Mouse (Mus musculus) heart, postnatal 36 days (tissue): ENCODE results near the gene Sat2. TPM values are rescaled to one million over a fixed set of nuclear protein-coding genes. Genes with fewer than 3 reads are reported as not detected.

Experiments
- DNase-seq, 2 experiments: peaks; one replicate each; pipeline ENCODE4 v3.0.0; 2021 to 2022
- intact Hi-C: fragments of 180-260 bp; cut with DNase I; formaldehyde crosslinking; loops from one replicate; pipeline ENCODE4 v1.15.1; 2025
- total RNA-seq, 2 experiments: library from RNA; stranded (reverse); gene quantifications; 2 replicates each; pipeline ENCODE4 v1.2.3; 2021

Sat2 gene
- total RNA-seq, 2 experiments from 2014 or later = 3.7 to 4.1 TPM

DNA sequence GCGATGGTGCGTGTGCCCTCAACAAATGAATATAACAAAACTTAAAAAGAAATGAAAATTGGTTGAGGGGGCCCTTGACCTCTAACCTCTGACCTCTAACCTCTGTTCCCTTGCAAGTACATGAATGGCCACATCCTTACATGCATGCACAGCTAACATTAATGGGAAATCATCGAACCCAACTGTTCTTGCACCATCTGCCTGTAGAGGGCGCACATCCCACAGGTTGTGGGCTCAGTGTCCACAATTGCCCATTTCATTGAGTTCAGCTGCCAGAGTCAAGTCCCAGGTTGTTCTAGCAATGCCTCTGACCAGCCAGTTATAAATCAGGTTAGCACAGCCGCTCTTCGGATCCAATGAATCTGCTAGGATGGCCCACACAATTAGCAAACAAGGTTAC, 6.5 kb downstream of the Sat2 start:
- intact Hi-C loops = loop anchor here (1.0 kb wide), 1 partner anchor 29 kb away; no protein-coding TSS in a partner anchor
- peak; percentile 73 to 82 for DNase-seq

DNA sequence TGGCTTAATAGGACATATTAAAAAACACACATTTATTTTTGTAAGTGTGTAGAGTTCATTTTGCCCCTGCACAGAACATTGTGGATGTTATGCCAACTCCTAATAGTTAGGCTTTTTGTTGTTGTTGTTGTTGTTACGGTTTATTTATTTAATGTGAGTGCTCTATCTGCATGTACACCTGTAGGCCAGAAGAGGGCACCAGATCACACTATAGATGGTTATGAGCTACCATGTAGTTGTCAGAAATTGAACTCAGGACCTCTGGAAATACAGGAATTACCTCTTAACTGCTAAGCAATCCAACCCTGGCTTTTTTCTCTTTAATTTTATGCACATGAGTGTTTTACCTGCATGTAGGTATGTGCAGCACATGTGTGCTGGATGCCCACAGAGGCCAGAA, 8.0 kb downstream of the Sat2 start:
- intact Hi-C loops = no loop called here
- no peak for DNase-seq

DNA sequence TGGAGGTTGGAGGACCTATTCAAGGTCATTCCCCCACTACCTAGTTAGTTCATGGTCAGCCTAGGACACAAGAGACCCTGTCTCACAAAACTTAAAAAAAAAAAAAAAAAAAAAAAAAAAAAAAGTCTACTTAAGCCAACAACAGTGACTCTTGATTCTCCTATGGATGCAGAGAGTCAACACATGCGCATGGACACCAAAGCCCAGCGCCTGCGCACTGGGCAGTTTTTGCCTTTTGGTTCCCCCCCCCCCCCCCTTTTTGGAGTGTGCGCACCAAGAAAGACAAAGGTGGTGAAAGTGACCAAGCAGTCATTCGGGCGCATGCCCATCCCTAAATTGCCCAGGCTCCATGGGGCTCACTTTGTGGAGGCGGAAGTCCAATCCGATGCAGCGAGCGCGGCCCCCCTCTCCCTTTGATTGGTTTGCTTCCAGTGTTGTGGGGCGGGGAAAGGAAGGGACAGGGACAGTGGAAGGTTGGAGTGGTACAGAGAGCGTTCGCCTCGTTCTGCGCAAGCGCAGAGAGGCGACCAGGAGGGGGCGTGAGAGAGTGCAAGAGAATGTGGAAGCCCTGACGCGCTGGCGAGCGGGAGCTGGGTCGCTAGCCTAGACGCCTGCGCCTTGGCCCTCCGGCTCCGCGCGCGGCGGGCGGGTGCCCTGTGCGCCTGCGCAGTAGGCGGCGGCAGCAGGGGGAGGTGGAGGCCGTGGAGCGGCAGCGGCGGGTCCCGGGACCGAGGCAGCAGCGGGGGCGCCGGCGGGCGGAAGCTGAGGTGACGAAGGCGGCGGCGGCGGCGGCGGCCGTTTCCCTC, 10.7 kb downstream of the Sat2 start, which contains the start of gene Fxr2:
TSS of gene Fxr2 (plus strand) at position 707 of the 806 bp plus-strand sequence.
- intact Hi-C loops = no loop called here
- peak; percentile 100 for DNase-seq

DNA sequence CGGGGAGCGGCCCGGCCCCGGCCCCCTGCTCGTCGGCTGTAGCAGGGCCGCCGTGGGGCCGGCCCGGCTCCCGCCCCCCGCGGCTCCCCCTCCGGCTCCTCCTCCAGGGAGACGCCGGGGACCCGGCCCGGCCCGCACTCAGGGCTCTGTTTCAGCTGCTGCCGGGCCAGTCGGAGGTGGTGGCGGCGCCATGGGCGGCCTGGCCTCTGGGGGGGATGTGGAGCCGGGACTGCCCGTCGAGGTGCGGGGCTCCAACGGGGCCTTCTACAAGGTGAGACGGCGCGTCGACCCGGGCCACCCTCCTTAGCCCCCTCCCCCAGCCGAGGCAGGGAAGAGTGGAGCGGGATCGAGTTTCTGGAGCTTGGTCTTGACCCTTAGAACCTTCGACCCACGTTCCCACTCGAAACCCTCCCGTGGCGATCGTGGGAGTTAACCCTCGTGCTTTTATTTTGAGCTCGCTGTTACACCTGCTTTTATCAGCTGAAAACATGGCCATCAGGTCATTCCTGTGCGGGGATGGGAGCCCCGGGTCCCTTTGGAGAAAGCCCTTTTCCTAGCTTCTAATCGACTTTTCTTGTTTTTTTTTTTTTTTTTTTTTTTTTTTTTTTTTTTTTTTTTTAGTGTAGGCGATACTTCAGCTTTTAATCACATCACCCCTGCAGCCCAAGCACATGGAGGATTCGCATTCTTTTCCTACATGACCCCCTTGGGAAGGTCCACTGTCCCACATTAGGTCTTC, 11.5 kb downstream of the Sat2 start:
- no peak for DNase-seq
- intact Hi-C loops = no loop called here

DNA sequence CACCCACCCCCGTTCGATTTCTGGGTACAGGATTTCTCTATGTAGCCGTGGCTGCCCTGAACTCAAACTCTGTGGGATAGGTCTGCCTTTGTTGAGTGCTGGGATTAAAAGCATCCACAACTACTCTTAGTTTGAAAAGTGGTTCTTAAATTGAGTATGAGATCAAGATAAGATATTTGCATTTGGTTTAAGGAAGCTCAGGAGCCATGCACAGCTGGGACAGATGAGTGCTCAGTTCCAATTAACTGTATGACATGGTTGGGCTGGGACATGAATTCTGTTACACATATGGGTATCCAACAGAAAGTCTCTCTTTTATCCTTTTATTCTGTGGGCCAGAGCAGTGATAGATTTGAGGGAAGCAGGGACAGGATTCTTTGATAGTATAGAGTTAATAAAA, 13.6 kb downstream of the Sat2 start:
- intact Hi-C loops = no loop called here
- DNase-seq = no peak

DNA sequence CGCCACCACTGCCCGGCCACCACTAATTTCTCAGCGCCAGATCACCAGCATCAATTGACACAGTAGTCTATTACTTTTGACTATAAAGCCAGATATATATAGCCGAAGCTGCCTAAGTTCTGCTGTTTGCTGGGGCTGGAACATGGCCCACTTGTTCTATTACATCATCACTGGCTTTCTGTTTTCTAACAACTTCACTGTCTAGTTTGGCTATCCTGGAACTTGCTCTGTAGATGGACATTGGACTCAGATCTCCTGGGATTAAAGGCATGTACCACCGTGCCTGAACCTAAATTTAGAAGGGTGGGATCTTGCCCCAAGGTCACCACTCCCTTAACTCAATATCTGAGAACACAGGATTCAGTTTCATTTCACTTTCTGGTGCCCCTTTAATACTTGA, 24.0 kb downstream of the Sat2 start:
- DNase-seq = no peak
- intact Hi-C loops = no loop called here

DNA sequence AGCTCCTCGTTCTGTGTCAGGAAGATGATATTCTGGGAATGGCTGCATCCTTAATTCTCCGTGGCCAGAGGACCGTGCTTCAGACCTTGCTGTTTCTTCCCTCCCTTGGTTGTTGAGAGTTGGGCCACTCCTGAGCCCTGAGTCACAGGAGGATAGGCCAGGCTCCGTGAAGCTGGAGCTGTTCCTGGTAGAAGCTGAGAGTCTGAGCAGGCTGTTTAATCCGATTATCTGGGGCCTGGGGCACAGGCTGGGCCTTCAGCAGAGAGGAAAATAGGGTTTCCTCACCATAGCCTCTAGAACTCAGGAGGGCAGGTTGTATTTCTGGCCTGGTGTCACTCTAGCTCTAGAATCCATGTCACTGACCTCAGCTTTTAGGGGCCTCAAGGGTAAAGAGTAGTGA, 31.6 kb downstream of the Sat2 start:
- no peak for DNase-seq
- intact Hi-C loops = no loop called here

DNA sequence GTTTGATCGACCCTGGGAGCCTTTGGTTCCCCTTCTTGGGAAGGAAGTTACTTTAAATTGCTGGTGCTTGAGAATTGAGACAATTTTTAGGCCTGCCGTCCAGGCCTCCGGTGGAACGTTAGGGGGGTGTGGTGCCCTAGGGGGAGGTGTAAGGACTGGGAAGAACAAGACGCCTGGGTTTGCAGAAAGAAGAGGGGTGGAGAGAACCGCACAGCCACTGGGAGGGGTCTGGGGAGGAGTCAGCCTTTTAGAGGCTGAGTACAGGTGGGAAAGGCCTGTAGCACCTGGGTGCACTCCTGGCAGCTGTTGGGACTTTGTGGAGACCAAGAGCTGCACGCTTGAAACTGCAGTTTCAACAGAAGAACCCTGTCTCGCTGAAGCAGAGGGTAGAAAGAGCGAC, 32.9 kb downstream of the Sat2 start:
- intact Hi-C loops = loop anchor here (2.0 kb wide), 1 partner anchor 60 kb away; no protein-coding TSS in a partner anchor
- DNase-seq = no peak

DNA sequence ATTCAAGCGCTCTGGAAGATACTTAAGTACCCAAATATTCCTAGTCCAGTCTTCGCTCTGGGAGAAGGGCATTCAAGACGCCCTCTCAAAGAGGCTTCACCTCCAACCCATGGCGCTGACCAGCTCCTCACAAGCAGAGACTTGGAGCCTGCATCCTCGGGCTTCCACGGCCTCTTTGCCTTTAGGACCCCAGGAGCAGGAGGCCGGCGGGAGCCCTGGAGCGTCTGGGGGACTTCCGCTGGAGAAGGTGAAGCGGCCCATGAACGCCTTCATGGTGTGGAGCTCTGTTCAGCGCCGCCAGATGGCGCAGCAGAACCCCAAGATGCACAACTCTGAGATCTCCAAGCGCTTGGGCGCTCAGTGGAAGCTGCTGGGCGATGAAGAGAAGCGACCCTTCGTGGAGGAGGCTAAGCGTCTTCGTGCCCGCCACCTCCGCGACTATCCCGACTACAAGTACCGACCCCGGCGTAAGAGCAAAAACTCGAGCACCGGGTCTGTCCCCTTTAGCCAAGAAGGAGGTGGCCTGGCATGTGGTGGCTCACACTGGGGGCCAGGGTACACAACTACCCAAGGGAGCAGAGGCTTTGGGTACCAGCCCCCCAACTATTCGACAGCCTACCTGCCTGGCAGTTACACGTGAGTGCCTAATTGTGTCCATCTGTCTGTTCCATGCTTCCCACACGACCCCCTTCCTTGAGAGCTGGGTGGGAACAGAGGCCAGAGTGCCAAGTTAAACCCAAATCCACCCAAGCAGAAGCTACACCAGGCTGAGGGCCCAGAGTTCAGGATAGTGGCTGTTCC, 33.6 kb downstream of the Sat2 start, which contains the start of gene Sox15:
TSS of gene Sox15 (plus strand) at position 51 of the 801 bp plus-strand sequence.
- DNase-seq = peak; percentile 68 to 73
- intact Hi-C loops = loop anchor here (1.0 to 2.0 kb wide), 2 partner anchors 59 to 99 kb away; no protein-coding TSS in a partner anchor

DNA sequence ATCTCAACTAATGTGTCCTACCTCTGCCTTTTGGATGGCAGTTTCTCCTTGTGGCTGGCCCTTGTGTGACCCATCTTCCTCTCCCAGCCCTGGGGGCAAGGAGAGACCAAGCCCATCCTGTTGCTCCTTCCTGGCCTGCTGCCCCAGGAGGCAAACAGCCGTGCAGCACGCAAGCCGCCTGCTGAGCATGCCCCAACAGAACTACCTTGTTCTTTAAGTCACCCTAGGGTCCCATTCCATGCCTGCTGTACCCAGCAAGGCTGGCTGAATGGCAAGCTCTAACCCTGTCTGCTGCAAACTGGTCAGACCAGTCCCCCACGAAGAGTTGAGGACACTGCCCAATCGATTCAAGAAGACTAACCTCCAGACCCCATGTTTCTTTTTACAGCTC, 34.2 kb downstream of the Sat2 start:
- intact Hi-C loops = loop anchor here (1.0 kb wide), 1 partner anchor 98 kb away; no protein-coding TSS in a partner anchor

DNA sequence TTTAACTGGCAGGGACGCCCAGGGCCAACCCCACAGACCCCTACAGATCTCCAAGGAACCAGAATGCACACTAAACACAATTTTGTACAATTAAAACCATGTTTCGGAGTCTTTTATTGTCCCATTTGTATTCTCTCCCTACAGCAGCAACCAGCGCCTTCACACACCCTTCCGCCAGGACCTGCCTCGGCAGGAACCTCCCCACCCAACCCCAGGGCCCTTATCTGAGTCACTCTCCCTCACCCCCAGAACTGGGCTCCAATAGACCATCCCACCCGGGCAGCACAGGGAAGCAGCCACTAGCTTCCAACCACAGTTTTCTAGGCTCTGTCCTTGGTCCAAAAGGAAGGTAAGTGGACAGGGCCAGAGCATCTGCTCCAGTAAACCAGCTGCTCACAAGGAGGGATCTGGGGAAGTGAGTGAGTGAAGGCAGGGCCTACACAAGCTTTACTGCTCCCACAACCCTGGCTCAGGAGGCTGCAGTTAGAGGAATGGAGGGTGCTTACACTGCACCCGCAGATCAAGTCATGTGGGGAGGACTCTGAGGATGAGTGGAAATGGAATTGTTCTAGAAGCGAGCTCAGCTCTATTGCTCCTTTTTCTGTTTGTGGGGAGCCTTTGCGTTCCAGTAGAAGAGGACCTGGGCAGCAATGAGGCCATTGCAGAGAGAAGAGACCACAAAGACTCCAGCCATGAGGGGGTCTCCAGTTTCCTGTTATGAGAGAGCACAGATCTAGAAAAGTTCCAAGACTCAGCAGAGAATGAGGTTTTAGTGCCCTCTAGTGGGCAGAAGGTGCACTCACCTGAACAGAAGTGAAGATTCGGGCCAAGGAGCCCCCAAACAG, 35.0 kb downstream of the Sat2 start:
- intact Hi-C loops = loop anchor here (1.0 kb wide), 2 partner anchors 29 to 97 kb away; no protein-coding TSS in a partner anchor
- peak; percentile 35 to 45 for DNase-seq

More for the DNA sequence above, 34.2 kb downstream of the Sat2 start:
- DNase-seq = no peak

DNA sequence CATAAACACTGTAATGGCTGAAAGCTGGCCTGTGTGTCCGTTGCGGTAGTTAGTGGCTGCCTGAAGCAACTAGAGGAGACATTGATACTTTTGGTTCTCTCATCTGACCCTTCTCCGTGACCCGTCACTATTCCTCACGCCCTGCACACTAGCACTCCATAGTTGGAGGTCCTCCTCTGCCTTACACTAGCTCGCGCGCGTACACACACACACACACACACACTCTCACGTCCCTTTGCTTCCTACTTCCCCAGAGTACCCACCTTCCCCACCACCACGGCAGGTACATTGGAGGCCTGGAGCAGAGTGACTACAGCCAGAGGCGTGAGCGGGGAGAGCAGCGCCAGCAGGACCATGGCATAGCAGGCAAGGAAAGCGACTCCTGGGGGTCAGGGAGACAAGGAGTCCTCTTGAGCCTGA, 35.6 kb downstream of the Sat2 start:
- no peak for DNase-seq

DNA sequence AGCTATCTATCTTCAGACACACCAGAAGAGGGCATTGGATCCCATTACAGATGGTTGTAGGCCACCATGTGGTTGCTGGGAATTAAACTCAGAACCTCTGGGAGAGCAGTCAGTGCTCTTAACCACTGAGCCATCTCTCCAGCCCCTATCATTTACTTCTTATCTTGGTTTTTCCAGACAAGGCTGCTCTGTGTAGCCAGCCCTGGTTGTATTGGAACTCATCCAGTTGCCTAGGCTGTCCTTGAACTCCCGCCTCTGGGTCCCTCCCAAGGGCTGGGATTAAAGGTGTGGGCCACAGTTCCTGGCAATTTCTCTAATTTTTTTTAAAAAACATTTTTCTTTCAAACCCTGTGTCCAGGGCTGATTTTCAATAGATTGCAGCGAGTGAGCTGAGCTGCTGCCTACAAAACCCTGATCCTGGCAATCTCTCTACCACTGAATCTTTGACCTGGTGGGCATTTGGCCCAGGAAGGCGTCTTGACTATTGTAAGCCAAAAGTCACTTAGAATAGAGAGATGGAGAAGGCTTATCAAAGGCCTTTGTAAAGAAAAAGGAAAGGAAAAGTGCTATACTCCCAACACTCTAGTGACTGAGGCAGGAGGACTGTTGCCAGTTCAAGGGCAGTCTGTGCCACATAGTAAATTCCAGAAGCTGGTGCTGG, 39.5 kb downstream of the Sat2 start:
- intact Hi-C loops = no loop called here
- no peak for DNase-seq

More for the DNA sequence above, 35.6 kb downstream of the Sat2 start:
- intact Hi-C loops = loop anchor here (1.0 kb wide), 1 partner anchor 29 kb away; no protein-coding TSS in a partner anchor

DNA sequence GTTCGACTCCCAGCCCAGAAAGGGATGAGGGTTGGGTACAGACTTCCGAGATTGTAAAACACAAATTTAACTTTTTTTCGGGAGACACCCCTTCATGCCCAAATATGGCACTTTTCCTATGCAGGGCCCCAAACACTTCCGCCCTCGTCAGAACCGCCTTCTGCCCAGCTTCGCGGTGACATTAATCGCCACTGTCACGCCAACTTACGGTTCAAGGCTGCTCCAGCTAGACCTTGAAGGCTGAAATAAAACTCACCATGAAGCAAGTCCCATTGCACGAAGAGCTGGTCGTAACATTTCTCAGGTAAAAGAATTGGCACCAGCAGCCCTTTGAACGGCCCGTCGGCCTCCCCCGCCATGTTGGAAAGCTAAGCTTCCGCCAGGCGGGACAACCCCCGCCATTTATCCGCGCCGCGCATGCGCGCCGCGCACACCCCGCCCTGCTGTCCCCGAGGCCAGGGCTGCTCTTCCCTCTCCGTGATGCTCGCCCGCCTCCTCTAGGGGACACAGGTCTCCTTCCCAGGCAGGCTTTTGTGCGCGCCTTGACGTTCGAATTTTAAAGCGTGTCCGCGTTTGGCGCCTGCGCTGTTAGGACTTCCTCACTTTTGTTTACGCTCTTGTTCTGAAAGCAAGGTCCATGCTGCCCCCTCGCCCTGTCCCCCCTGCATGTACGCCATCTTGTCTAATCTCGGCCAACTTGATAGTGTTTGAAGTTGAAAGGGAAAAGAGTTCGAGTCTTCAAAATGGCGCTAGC, 40.6 kb downstream of the Sat2 start, which contains the start of gene Mpdu1:
TSS of gene Mpdu1 (minus strand) at position 430 of the 754 bp plus-strand sequence.
- intact Hi-C loops = no loop called here
- DNase-seq = peak; percentile 91 to 96

DNA sequence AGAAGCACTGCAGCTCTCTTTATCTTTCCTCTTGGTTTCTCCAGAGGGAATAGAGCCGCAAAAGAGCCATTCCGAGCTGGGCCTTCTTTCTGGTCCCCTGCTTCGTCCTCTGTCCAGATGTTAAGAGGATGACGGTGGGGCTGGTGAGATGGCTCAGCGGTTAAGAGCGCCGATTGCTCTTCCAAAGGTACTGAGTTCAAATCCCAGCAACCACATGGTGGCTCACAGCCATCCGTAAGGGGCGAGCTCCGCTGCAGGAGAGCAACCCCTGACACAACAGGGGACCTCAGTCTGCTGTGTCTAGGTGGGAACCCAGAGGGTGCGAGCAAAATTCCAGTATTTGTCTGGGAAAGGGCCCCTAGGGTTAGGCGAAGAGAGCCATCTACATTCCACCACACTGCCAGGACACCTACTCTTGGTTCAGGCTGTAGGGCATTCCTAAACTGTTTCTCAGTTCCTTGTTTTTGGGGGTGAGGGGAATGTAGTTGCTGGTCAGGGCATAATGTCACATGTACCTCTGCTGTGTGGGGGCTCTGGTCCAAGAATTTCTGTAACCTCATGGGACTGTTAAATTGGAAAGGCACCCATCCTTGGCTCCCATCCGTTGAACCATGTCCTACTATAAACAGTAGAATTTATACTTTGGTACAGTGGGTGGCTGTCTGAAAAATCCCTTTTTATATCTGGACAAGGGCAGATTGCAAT, 41.3 kb downstream of the Sat2 start:
- intact Hi-C loops = no loop called here

DNA sequence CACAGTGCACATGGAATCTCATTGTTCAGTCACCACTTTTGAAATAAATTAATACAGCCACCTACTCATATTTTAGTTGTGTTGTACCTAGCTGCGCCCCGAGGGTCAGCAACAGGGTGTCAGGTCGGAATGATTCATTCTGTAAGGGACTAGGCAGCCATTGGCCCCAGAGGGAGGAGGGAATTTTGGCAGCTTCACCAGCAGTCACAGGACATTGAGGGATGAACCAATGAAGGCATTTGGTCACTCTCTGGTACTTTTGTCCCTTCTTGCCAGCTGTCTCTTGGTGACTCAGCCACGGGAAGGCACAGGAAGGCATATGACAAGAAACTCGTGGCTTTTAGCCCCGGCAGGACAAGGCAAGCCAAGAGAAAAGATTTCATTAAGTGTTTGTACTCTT, 42.0 kb downstream of the Sat2 start:
- intact Hi-C loops = no loop called here
- DNase-seq = peak in 1 of 2 experiments; percentile 25

More for the DNA sequence above, 41.3 kb downstream of the Sat2 start:
- DNase-seq = peak in 1 of 2 experiments; percentile 29

DNA sequence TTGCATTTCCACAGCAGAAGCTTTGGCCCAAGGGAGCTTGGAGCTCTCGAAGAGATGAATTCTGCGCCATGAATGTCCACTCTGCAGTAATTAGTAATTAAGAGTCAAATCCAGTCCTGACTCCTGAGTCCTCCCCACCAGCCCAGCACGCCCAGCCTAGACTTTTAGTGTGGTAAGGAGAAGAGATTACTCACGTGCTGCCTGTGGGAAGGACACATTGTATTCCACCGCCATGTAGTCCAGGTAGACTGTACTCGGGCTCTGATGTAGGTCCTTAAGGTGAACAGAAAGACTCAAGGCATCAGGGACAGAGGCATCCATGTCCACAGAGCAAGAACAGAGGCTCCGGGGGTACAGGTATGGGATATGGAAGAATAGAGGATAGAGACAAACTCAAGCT, 43.0 kb downstream of the Sat2 start:
- intact Hi-C loops = no loop called here
- DNase-seq = no peak
